Mouse (Mus musculus): ENCODE measurements at regions not wholly inside any gene's neighbourhood (a gene's known extent, or its start where the extent isn't known, plus 50 kb on each side); places are given as distances from the start of the nearest gene placed in this dataset.

DNA sequence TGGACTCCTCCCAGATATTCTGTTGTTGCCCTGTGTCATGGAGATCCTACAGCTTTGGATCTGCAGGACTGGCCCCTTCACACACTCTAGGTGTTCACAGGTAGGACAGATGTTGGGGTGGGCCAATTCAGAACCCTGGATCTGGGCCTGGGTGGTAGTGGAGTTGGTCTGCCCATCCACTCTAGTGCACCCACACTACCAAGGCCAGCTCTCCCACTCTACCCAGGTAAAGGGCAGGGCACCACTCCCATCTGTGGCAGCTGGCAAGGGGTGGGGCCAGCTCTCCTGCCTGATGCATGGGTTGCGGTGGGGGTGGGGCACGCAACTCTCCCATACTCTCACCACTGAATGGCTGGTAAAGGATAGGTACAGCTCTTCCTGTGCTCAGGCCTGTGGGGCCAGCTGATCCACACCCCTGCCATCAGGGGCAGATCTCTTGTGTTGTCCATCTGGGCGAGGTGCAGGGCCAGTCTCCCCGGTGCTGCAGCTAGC, 76.5 kb downstream of the Gja1 start:
- DNase-seq (ENCODE audit: low read depth, low spot score) = no peak

DNA sequence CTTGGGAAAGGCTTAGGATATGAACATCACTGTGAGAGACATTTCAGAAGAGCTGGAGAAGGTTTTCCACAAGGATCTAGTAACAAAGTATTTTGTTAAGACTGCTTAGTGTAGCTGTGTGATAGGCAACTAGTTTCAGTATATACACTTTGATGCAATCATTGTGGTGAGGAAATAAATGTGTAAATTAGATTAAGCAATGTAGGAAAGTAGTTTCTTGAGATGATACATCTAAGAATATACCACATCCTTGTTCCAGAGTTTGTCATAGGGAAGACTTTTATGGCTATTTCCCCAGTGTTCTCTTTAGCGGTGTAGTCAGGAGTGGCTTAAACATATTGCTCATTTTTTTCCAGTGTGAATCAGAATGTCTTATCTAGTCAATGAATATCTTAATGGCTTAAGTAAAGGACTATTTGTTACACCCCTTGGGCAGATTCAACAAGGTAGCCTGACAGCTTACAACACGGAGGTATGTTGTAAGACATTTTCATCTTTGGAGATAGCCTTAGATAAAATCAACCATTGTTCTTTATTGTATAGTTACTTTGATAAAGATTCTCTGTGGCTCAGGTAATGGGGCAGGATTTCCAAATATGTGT, 78.8 kb downstream of the Gja1 start:
- DNase-seq (ENCODE audit: low read depth, low spot score) = no peak

DNA sequence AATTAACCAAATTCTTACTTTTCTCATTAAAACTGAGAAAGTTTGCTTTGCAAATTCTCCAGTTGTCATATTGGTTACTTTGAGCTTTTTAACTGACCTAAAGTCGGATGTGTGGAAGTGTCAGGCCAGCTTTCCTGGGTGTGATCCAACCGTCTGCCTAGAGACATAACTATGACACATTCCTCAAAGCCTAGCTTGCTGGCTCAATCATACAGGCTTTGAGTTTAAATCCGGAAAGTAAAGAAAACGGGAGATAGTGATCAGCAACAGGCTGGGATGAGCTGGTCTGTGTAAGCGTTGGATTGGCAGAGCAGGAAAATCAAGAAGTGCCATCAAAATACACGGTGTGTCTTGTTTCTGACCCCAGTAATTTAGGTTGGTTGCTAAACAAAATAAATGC, 91.4 kb downstream of the Gja1 start:
- DNase-seq (ENCODE audit: low read depth, low spot score) = no peak

DNA sequence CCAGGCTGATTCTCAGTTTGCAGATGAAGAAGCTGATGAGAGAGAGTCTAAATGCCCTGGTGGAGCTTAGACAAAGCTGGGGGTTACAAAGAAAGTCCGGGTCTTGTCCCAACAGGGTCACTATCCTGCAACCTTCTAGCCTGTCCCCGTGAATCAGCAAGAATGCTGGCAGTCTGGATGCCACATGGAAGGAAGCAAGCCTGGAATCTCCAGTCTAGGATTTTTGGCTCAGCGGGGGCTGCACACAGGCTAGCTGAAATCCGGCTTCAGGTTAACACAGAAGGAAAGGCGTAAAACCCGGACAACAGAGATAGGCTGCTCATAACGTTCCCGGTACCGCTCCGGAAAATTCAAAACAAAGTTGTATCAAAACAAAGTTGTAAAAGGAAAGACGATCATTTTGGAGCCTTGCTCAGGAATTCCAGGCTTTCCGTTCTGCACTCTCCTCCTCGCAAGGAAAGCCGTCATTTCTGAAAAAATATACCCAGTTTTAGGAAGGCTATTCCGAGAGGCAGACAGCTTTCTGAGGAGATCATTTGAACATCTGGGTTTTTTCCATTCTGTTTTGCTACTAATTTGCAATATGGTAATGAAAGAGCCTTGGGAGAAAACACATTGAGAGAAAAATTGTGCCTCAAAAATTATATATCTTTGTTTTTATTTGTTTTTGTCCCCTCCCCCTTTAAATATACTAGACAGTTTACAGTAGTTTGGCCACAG, 92.0 kb downstream of the Gja1 start:
- peak; percentile 65 for DNase-seq (ENCODE audit: low read depth, low spot score)

DNA sequence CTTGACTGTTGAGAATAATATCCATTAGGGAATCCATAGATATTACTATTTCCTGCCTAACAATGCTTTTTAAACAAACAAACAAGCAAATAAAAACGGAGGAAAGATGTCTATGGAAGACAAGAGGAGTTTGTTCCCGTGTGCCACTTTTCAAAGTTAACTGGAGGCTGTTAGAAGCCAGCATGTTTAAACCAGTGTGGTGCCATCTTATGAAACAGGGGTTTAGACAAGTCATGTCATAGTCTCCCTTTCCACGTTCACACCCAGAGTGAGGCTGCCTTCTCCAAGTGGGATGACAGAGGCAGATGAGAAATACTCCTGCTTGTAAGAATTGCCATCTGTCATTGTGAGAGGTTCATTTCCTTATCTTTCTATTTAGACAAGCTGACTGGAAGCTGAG, 92.8 kb downstream of the Gja1 start:
- DNase-seq (ENCODE audit: low read depth, low spot score) = no peak

DNA sequence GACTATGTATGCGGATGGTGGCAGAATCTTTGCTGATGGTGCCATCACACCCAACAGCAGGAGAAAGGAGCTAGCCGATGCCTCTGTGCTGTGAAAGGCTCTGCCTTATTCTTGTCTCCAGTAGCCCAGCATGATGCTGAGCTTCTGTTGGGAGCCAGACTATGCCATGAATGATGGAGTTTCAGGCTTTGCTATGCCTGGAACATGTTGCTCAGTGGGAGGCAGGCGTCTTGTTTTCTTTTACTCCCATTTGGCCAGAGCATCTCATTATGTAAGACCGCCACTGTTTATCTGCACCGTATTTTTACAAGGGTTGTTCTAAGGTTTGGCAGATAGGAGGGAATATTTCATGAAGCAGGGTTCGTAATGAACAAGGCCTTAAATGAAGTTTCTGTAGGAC, 97.8 kb downstream of the Gja1 start:
- DNase-seq (ENCODE audit: low read depth, low spot score) = peak; percentile 20

DNA sequence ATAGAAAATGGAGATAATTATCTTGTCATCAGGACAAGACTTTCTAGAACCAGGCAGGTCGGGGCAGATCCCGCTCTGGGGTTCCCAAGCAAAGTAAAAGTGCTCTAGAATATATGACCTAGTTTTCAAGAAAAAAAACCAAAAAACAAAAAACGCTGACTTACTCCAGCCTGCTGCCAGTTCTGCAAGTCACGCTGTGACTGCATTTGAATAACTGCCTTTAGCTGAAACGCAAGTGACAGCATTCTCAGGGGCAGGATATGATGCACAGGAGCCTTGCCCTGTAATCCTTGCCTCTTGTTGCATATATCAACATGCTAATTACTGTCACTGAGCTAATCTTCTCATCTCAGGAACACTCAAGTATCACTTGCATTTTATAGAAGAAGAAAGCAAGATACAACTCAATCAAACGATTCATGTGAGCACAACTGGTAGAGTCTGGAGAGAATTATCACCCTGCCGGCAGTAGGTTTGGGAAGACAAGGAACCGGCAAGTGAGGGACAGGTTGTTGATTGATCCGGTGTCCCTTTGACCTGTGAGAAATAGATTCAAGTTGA, 105.1 kb downstream of the Gja1 start:
- peak; percentile 9 for DNase-seq (ENCODE audit: low read depth, low spot score)

DNA sequence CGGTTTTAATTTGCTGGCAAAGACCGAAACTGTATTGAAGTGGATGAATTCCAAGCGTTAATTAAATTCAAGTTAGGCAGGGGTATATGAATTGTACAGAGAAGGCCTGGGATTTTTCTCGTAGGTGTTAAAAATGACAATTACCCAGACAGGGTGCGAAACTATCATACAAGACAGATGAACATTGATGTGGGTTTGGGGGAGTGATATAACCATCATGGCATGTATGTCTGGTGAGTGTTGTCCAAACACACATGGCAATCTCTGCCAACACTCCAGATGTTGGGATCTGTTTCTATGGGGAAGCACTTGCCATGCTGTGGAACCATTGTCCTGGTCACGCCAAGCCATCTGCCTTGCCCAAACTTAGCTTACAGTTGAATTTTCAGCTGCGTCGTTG, 107.8 kb downstream of the Gja1 start:
- no peak for DNase-seq (ENCODE audit: low read depth, low spot score)

DNA sequence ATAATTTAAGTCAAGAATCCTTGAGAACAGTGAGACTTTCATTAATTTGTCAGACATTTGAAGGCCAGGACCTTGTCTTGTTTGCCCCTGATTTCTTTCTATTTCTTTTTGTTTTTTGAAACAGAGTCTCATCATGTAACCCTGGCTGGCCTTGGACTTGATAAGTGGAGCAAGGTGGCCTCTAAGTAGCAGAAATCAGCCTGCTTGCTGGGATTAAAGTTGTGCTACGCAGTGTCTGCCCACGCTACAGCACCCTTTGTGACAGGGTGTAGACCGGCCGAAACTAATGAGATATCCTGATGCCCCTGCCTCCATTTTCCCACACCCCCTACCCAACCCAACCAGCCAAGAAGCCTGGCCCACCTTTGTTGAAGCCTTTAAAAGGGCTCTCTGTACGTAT, 108.6 kb downstream of the Gja1 start:
- DNase-seq (ENCODE audit: low read depth, low spot score) = no peak

DNA sequence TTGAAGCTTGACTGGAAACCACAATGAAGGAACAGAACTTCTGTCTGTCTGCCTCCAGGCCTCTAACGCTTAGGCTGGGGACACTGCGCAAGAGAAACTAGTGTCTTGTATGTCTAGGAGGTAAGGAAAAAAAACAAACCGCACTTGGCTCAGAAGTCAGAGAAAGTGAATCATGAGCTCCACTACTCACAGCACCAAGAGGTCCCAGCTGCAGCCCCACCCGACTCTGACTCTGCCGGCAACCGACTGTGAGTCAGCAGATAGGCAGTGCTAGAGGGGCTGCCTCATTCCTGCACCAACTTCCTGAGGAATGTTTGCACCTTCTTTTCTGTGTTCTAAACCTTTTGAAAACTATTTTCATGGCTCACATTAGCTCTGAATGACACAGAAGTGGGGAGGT, 109.5 kb downstream of the Gja1 start:
- DNase-seq (ENCODE audit: low read depth, low spot score) = no peak

DNA sequence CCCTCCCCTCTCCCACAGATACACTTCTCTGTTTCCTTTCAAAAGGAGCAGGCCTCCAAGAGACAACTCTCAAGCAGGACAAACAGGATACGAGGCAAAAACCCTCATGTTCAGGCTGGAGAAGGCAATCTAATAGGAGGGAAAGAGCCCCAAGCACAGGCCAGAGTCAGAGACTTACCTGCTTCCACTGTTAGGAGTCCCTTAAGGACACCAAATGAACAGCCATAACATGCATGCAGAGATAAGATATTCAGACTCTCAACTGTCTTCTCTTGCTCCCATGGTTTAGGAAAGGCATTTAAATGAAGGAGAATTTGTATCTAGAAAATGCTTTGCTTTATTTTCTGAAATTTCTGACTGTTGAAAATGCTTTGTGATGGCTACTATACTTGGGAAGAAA, 116.3 kb downstream of the Gja1 start:
- DNase-seq (ENCODE audit: low read depth, low spot score) = no peak

DNA sequence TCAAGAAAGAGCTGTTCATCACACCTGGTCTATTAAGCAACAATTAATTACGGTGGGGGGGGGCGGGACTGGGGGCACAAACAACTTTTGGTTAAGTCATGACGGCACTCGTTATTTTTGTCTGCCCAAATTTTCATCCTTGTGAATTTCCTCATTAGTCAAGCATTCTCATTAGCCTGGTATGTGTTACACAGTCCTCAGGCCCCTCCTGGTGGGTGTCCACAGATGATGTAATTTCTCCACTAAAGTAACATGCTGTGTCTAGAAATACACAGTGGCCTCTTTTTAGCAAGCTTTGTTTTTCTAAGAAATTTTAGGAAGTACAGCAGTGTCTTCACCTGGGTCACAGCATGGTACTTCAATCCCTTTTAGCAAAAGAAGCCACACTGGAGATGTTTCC, 118.2 kb downstream of the Gja1 start:
- DNase-seq (ENCODE audit: low read depth, low spot score) = no peak

DNA sequence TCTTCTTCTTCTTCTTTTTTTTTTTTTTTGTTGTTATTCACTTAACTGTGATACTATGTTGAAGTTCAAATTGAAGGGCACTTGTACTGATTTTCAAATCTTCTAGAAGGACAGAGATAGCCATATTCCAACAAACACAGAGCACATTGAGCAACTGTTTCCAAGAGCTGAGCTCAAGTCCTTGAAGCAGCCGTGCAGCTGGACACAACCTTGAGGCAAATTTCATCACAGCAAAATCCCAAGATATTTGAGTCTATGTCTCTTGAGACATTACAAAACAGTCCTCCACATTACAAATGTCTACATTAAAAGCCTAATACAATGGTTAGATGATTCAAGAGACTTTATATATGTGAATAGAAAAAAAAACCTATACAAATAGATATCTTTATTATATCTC, 141.9 kb downstream of the Gja1 start:
- DNase-seq (ENCODE audit: low read depth, low spot score) = no peak

DNA sequence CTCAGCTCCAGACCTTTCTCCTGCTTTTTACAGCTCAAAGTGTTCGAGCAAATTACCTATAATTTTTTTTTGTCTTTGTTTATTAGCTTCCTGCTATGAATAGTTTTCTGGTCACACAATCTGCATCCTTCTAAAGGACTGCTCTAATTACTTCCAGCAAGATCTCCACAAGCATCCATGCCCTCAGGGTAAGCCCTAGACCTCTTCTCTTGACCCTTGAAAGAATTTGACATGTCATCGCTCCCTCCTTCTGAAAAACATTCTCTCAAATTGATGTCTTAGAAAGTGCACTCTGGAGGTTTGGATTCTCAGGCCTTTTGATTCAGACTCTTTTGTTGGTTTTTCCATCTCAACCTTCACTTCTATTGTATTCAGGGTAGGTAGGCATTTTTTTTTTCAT, 148.7 kb downstream of the Gja1 start:
- DNase-seq (ENCODE audit: low read depth, low spot score) = peak; percentile 41

DNA sequence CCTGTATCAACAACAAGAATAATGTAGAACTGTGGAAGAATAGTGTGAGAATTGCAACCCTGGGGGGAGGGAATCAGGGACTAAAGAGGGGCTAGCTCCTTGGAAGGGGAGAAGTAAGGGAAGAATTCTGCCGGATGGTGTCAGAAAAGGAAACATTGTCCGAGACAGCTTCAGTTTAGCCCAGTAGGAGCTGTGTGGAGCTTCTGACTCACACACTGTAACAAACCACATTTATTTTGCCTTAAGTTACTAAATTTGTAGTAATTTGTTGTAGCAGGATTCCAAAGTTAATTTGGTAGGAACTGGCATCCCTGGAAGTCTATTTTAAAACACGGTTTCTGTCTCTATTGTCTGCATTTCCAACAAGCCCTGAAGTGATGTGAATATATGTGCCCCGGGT, 160.0 kb downstream of the Gja1 start:
- no peak for DNase-seq (ENCODE audit: low read depth, low spot score)

DNA sequence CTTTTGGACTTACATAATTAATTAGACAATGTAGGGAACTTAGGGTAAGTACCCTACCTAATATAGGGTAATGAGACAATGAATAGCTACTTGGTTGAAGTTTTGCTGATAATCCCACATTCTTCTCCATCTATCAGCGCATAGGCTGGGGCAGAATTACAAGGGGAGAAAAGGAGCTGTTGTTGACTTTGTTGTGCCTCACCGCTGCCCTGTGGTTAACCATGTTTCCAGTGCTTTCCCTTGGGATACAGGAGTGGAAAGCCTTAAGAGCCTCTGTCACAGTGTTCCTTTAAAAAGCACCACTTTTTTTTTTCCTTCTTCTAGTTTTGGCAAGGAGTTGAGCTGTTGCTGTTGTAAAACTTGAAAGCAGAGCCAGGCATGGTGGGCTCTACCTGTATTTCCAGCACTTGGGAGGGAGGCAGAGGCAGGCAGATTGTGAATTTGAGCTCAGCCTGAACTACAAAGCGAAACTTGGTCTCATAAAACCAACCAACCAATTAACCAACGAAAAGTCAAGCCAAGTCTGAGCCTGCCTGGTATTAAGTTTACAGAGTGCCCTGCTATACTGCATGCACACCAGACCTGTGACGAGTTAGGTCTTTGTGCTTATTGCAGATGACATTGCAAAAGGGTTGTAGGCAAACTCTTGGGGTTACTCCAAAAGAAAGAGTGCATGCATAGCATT, 162.8 kb downstream of the Gja1 start:
- DNase-seq (ENCODE audit: low read depth, low spot score) = no peak

DNA sequence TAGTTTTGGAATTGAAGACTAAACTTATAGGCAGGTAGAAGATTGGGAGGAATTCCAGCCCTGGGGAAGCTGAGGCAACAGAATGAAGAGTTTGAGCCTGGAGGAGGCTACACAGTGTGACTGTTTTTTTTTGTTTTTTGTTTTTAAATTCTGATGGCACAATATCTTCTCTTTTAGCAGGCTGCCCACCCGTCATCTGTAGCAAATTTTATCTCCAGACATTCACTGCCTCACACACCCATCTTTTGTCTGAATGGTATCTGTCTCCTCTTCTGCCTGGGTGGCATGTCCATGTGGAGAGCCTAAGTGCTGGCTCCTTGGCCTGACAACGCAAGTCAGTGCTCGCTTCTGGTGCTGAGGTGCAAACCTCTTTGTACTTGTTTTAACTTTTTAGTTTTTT, 165.0 kb downstream of the Gja1 start:
- no peak for DNase-seq (ENCODE audit: low read depth, low spot score)

DNA sequence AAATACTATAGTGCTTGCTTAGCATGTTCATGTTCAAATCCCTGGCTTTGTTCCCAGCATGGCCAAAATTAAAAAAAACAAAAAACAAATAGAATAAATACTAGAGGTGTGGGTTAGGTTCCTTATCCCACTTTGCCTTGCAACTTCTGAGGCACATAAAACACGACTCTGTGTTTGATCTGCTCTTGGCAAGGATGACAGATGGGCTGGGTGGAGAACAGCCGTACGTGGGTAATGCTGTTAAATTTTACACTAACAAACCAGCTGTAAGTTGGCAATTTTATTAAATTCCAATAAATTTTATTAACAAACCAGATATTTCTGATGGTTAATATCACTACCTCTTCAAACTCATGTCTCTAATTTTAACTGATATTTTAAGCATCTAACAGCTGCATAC, 168.9 kb downstream of the Gja1 start:
- no peak for DNase-seq (ENCODE audit: low read depth, low spot score)

DNA sequence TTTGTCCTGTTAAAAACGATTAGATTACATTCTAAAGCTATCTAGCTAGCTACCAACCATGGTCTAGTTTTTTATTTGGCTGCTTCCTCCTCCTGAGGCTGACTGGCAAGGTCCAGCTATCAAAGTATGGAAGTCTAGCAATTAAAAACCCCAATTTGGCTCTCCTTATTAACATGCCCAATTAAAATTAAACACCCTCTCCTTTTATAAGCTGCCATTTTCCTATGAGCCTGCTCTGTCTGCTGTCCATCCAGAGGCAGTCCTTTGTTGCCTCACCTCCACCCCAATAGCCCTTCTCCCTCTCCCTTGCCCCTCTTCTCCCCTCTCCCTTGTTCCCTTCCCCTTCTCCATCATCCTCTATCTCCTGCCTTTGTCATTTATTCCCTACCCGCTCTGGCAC, 169.7 kb downstream of the Gja1 start:
- DNase-seq (ENCODE audit: low read depth, low spot score) = no peak

DNA sequence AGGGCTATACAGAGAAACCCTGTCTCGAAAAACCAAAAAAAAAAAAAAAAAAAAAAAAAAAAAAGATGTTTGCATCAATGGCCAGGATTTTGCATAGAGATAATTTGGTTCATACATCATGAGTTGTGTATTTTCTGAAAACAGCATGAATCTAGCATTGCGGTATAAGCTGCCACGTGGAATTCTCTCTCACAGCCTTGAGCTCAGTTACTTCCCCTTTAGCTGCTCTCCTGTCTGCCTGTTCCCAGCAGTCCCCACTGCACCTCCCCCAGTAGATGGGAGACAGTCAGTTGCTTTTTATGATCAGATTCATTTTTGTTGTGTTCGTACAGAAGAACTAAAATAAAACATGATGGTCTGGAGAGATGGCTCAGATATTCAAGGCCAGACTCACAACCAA, 170.7 kb downstream of the Gja1 start:
- DNase-seq (ENCODE audit: low read depth, low spot score) = no peak

DNA sequence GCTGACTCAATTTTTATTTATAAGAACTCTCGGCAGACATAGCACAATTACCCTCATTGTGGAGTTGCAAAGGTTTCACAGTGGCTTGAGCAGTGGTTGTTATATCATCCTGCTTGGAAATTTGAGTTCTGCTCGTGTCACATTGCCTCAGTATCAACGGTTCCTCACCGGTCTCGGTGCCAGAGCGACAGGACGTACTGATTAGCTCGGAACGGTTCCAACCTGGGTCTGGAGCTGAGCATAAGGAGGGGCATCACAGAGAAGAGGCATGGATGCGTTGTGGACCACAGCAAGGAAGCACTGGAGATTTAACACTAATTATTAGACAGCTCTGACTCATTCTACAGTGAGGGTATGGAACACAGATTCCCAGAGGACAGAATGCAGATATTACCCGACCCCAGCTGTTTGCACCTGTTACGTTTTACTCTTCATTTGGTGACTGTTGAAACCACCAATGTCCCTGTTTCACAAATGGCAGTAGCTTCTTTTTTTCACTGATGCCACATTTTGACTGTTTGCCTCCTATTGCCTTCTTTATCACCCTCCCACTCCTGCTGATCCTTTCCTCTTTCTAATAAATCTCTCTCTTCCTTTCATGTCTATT, 189.8 kb downstream of the Gja1 start:
- no peak for DNase-seq (ENCODE audit: low read depth, low spot score)

DNA sequence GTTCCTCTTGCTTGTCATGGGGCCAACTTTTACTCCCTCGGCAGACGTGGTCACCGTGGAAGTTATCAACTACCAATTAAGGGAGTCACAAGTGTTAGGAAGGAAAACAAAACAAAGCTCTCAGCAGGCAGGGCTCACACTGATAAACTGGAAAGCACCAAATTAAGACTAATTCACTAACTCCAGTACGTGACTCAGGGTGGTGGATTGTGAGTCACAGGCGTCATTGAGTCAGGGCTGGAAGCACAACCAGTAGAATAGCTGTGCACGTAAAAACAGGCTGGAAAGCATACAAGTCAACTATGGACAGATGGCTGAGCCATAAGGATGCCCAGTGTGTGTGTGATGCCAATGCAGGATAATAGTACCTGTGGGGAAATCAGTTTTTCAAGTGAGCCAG, 204.9 kb downstream of the Gja1 start:
- no peak for DNase-seq (ENCODE audit: low read depth, low spot score)
